Mouse (Mus musculus) ES-E14 (cell line): ENCODE results near the gene Ccdc157.

ENCODE experiments used
- CHD2 ChIP-seq: IDR thresholded peaks from 2 replicates; pipeline ENCODE4 v1.6.1; 2014; ENCODE audit warnings: mild to moderate bottlenecking, low read depth, low read length, inconsistent platforms
- HCFC1 ChIP-seq: IDR thresholded peaks from 2 replicates; pipeline ENCODE4 v1.6.1; 2012; ENCODE audit warnings: low read length, inconsistent platforms, borderline replicate concordance; ENCODE audit not compliant: insufficient read depth
- ZNF384 ChIP-seq: IDR thresholded peaks from 2 replicates; pipeline ENCODE4 v1.6.1; 2012; ENCODE audit warnings: low read depth, low read length, inconsistent platforms

DNA sequence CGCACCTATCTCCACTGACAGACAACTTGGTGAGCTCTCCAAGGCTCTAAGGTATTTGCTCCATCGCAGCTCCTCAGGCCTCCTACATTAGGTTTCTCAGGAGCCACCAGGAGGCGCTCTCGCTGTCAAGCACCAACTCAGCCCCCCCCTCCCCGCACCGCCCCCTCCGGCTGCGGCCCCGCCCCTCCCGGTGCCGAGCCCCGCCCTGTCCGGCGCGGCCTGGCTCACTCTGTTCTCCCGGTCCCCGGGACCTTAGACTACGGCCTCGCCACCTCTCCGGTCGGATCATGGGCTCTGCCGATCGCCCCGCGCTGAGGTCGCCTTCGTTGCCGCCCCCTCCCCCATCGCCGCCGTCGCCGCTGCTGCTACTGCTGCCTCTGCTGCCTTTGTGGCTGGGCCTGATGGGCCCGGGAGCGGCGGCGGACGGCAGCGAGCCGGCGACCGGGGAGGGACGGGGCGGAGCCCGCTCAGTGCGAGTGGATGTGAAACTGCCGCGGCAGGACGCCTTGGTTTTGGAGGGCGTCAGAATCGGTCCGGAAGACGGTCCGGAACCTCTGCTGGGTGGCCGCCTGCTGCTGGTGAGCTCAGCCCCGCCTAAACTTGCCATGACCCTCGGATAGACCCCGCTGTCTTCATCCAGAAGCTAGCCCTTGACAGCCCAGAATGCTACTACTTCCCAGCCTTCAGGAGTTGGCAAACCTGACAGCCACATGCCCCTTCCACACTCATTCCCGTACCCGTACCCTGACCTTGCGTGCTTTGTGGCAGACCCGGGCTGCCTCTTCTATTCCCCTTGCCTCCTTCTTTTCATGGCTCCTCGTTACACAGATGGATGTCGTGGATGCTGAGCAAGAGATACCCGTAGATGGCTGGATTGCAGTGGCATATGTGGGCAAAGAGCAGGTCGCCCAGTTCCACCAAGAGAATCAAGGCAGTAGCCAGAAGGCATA lies 24.8 kb downstream of the Ccdc157 start, which contains the start of gene Rnf215:
- TF ChIP-seq HCFC1 (no peak), ZNF384 (no peak), CHD2 (no peak)
